Mouse (Mus musculus): Measurements from ENCODE around the gene Astl. TPM values are rescaled to one million over a fixed set of nuclear protein-coding genes. Genes with fewer than 3 reads are reported as not detected.
"Not testable (repeated sequence)": the region's sequence is repeated elsewhere in the genome, so short reads cannot be mapped to it uniquely, and the experiment has no call there.

The Astl gene
- polyA plus RNA-seq (2015; fragmentation: Nextera tagmentation; extraction: Ambion mirVana): not detected in 2 replicates

GRCm38 (mm10) chr2:127338416-127338815 lies at the start of gene Astl:
Gene Astl (plus strand): TSS chr2:127338639.
- H3K9ac ChIP-seq (replicated peaks): peak within 1 kb of the TSS; percentile 44; the same call in 1 of the 2 replicates
- peak within 1 kb of the TSS; percentile 61 for H3K4me3 ChIP-seq (ENCODE audit: low read depth, low read length)
- no peaks in the 10 kb centered on the region; the same call in 1 of the 2 replicates for H3K36me3 ChIP-seq (replicated peaks; ENCODE audit: insufficient read depth, low read length)
- H3K9me3 ChIP-seq (ENCODE audit: low read length): no peaks in the 10 kb centered on the region
- peaks cover 17% of the 10 kb centered on the region for H3K4me1 ChIP-seq (ENCODE audit: insufficient read depth)
- DNase-seq (no peak), ATAC-seq (no peak)
- H3K27me3 ChIP-seq (ENCODE audit: insufficient read depth, low read length): peaks cover 12% of the 10 kb centered on the region
- 55% methylated on average over 4 of the region's 4 CpGs for WGBS (ENCODE audit: insufficient replicate concordance)
- H3K4me2 ChIP-seq (ENCODE audit: low read depth, low read length): peak within 1 kb of the TSS; percentile 89
- H3K27ac ChIP-seq (ENCODE audit: low read depth): peak within 1 kb of the TSS; percentile 57; the same call in 1 of the 2 replicates
- TF ChIP-seq EP300 (IDR thresholded peaks at IDR 0.05; ENCODE audit: low read depth): no peak
- TF ChIP-seq CTCF (IDR thresholded peaks at IDR 0.05; ENCODE audit: low read depth): no peak

- no peak for ATAC-seq
- DNase-seq: no peak
- H3K9ac ChIP-seq (replicated peaks): no peak overlapping the region
- TF ChIP-seq CTCF (IDR thresholded peaks at IDR 0.05; ENCODE audit: low read depth) (no peak), EP300 (IDR thresholded peaks at IDR 0.05; ENCODE audit: low read depth) (no peak)
- no peaks in the 10 kb centered on the region for H3K9me3 ChIP-seq (ENCODE audit: low read length)
- no peak overlapping the region for H3K4me2 ChIP-seq (ENCODE audit: low read depth, low read length)
- H3K4me1 ChIP-seq (ENCODE audit: insufficient read depth): no peaks in the 10 kb centered on the region
- H3K27ac ChIP-seq (ENCODE audit: low read depth): no peak overlapping the region
- no peaks in the 10 kb centered on the region for H3K27me3 ChIP-seq (ENCODE audit: insufficient read depth, low read length)
- H3K36me3 ChIP-seq (replicated peaks; ENCODE audit: insufficient read depth, low read length): peaks cover 58% of the 10 kb centered on the region
- H3K4me3 ChIP-seq (ENCODE audit: low read depth, low read length): no peak overlapping the region
- WGBS (ENCODE audit: insufficient replicate concordance): 81% methylated on average over 4 of the region's 4 CpGs
Observed at GRCm38 (mm10) chr2:127292250-127292649, 46.2 kb upstream of the Astl start.

GRCm38 (mm10) chr2:127297001-127297805 lies 41.2 kb upstream of the Astl start:
- H3K9me3 ChIP-seq (ENCODE audit: low read length): no peaks in the 10 kb centered on the region
- no peaks in the 10 kb centered on the region for H3K27me3 ChIP-seq (ENCODE audit: insufficient read depth, low read length)
- H3K4me3 ChIP-seq (ENCODE audit: low read depth, low read length): no peak overlapping the region
- 85% methylated on average over 7 of the region's 7 CpGs for WGBS (ENCODE audit: insufficient replicate concordance)
- no peak for DNase-seq
- no peak overlapping the region for H3K9ac ChIP-seq (replicated peaks)
- no peak for ATAC-seq
- peaks cover 68% of the 10 kb centered on the region for H3K36me3 ChIP-seq (replicated peaks; ENCODE audit: insufficient read depth, low read length)
- H3K4me1 ChIP-seq (ENCODE audit: insufficient read depth): 0 out of 2 replicates have a peak, but pooled peaks cover 3% of the 10 kb centered on the region
- no peak overlapping the region for H3K4me2 ChIP-seq (ENCODE audit: low read depth, low read length)
- no peak overlapping the region for H3K27ac ChIP-seq (ENCODE audit: low read depth)
- no peak for TF ChIP-seq CTCF (IDR thresholded peaks at IDR 0.05; ENCODE audit: low read depth)
- no peak for TF ChIP-seq EP300 (IDR thresholded peaks at IDR 0.05; ENCODE audit: low read depth)

GRCm38 (mm10) chr2:127298056-127298455 lies 40.4 kb upstream of the Astl start:
- H3K27me3 ChIP-seq (ENCODE audit: insufficient read depth, low read length): no peaks in the 10 kb centered on the region
- H3K4me2 ChIP-seq (ENCODE audit: low read depth, low read length): no peak overlapping the region
- ATAC-seq: no peak
- no peak overlapping the region for H3K27ac ChIP-seq (ENCODE audit: low read depth)
- no peaks in the 10 kb centered on the region for H3K9me3 ChIP-seq (ENCODE audit: low read length)
- H3K4me1 ChIP-seq (ENCODE audit: insufficient read depth): 0 out of 2 replicates have a peak, but pooled peaks cover 3% of the 10 kb centered on the region
- TF ChIP-seq CTCF (IDR thresholded peaks at IDR 0.05; ENCODE audit: low read depth) (no peak), EP300 (IDR thresholded peaks at IDR 0.05; ENCODE audit: low read depth) (no peak)
- DNase-seq: no peak
- 83% methylated on average over 1 of the region's 1 CpGs for WGBS (ENCODE audit: insufficient replicate concordance)
- peaks cover 62% of the 10 kb centered on the region for H3K36me3 ChIP-seq (replicated peaks; ENCODE audit: insufficient read depth, low read length)
- no peak overlapping the region for H3K9ac ChIP-seq (replicated peaks)
- no peak overlapping the region for H3K4me3 ChIP-seq (ENCODE audit: low read depth, low read length)

- ATAC-seq (no peak), DNase-seq (no peak)
- no peaks in the 10 kb centered on the region for H3K9me3 ChIP-seq (ENCODE audit: low read length)
- H3K9ac ChIP-seq (replicated peaks): no peak overlapping the region
- 0 out of 2 replicates have a peak, but pooled peaks cover 3% of the 10 kb centered on the region for H3K4me1 ChIP-seq (ENCODE audit: insufficient read depth)
- no peak overlapping the region for H3K4me2 ChIP-seq (ENCODE audit: low read depth, low read length)
- TF ChIP-seq CTCF (IDR thresholded peaks at IDR 0.05; ENCODE audit: low read depth) (no peak), EP300 (IDR thresholded peaks at IDR 0.05; ENCODE audit: low read depth) (no peak)
- no peak overlapping the region for H3K27ac ChIP-seq (ENCODE audit: low read depth)
- WGBS (ENCODE audit: insufficient replicate concordance): 79% methylated on average over 3 of the region's 3 CpGs
- H3K27me3 ChIP-seq (ENCODE audit: insufficient read depth, low read length): no peaks in the 10 kb centered on the region
- no peak overlapping the region for H3K4me3 ChIP-seq (ENCODE audit: low read depth, low read length)
- peaks cover 43% of the 10 kb centered on the region for H3K36me3 ChIP-seq (replicated peaks; ENCODE audit: insufficient read depth, low read length)
Observed at GRCm38 (mm10) chr2:127300701-127301100, 37.7 kb upstream of the Astl start.

GRCm38 (mm10) chr2:127301883-127302282 lies 36.6 kb upstream of the Astl start:
- Histone ChIP-seq H3K4me3 (ENCODE audit: low read depth, low read length) (no peak overlapping the region), H3K9ac (replicated peaks) (no peak overlapping the region), H3K4me2 (ENCODE audit: low read depth, low read length) (no peak overlapping the region), H3K36me3 (replicated peaks; ENCODE audit: insufficient read depth, low read length) (peaks cover 34% of the 10 kb centered on the region), H3K9me3 (ENCODE audit: low read length) (no peaks in the 10 kb centered on the region), H3K27ac (ENCODE audit: low read depth) (no peak overlapping the region), H3K27me3 (ENCODE audit: insufficient read depth, low read length) (no peaks in the 10 kb centered on the region), H3K4me1 (ENCODE audit: insufficient read depth) (0 out of 2 replicates have a peak, but pooled peaks cover 3% of the 10 kb centered on the region)
- no peak for DNase-seq
- TF ChIP-seq CTCF (IDR thresholded peaks at IDR 0.05; ENCODE audit: low read depth): no peak
- no peak for TF ChIP-seq EP300 (IDR thresholded peaks at IDR 0.05; ENCODE audit: low read depth)
- 83% methylated on average over 3 of the region's 3 CpGs for WGBS (ENCODE audit: insufficient replicate concordance)
- ATAC-seq: no peak

GRCm38 (mm10) chr2:127304192-127304591 lies 34.2 kb upstream of the Astl start:
- H3K9me3 ChIP-seq (ENCODE audit: low read length); H3K27ac ChIP-seq (ENCODE audit: low read depth); DNase-seq; H3K27me3 ChIP-seq (ENCODE audit: insufficient read depth, low read length); H3K4me3 ChIP-seq (ENCODE audit: low read depth, low read length); H3K4me2 ChIP-seq (ENCODE audit: low read depth, low read length); H3K9ac ChIP-seq (replicated peaks); ATAC-seq; H3K4me1 ChIP-seq (ENCODE audit: insufficient read depth): not testable (repeated sequence)
- H3K36me3 ChIP-seq (replicated peaks; ENCODE audit: insufficient read depth, low read length): peaks cover 11% of the 10 kb centered on the region
- WGBS (ENCODE audit: insufficient replicate concordance): 77% methylated on average over 4 of the region's 4 CpGs
